Mouse (Mus musculus): ENCODE data around the gene Exoc2. TPM values are rescaled to one million over a fixed set of nuclear protein-coding genes. Genes with fewer than 3 reads are reported as not detected.

The Exoc2 gene
- polyA plus RNA-seq, 1 experiment from 2014 or later = 31.1 TPM

GRCm38 (mm10) chr13:30911931-30912625, 61.8 kb downstream of the Exoc2 start:
- no peak for DNase-seq (ENCODE audit: low spot score)
- Histone ChIP-seq H3K4me1 (peaks cover 6% of the 10 kb centered on the region), H3K4me3 (no peak overlapping the region), H3K27ac (no peak overlapping the region), H3K27me3 (ENCODE audit: low read depth, poor library complexity, severe bottlenecking) (no peaks in the 10 kb centered on the region), H3K36me3 (no peaks in the 10 kb centered on the region), H3K9me3 (replicated peaks) (no peaks in the 10 kb centered on the region)
- WGBS = 84% methylated on average over 5 of the region's 5 CpGs

GRCm38 (mm10) chr13:30910889-30911288, 63.0 kb downstream of the Exoc2 start:
- Histone ChIP-seq H3K4me1 (peaks cover 6% of the 10 kb centered on the region), H3K27ac (no peak overlapping the region), H3K27me3 (ENCODE audit: low read depth, poor library complexity, severe bottlenecking) (no peaks in the 10 kb centered on the region), H3K4me3 (no peak overlapping the region), H3K9me3 (replicated peaks) (no peaks in the 10 kb centered on the region), H3K36me3 (no peaks in the 10 kb centered on the region)
- no peak for DNase-seq (ENCODE audit: low spot score)
- 86% methylated on average over 5 of the region's 5 CpGs for WGBS

- Histone ChIP-seq H3K4me1 (peaks cover 9% of the 10 kb centered on the region), H3K27me3 (ENCODE audit: low read depth, poor library complexity, severe bottlenecking) (no peaks in the 10 kb centered on the region), H3K27ac (no peak overlapping the region), H3K4me3 (no peak overlapping the region), H3K36me3 (peaks cover 15% of the 10 kb centered on the region), H3K9me3 (replicated peaks) (no peaks in the 10 kb centered on the region)
- WGBS = 35% methylated on average over 2 of the region's 2 CpGs
- no peak for DNase-seq (ENCODE audit: low spot score)
Observed at GRCm38 (mm10) chr13:30902286-30902685, 71.6 kb downstream of the Exoc2 start.

GRCm38 (mm10) chr13:30901387-30902041, 72.4 kb downstream of the Exoc2 start:
- Histone ChIP-seq H3K27me3 (ENCODE audit: low read depth, poor library complexity, severe bottlenecking) (no peaks in the 10 kb centered on the region), H3K9me3 (replicated peaks) (no peaks in the 10 kb centered on the region), H3K27ac (no peak overlapping the region), H3K4me1 (peaks cover 9% of the 10 kb centered on the region), H3K4me3 (no peak overlapping the region), H3K36me3 (peaks cover 15% of the 10 kb centered on the region)
- no peak for DNase-seq (ENCODE audit: low spot score)
- WGBS = 89% methylated on average over 7 of the region's 7 CpGs

GRCm38 (mm10) chr13:30894015-30894634, 79.8 kb downstream of the Exoc2 start:
- no peak for DNase-seq (ENCODE audit: low spot score)
- Histone ChIP-seq H3K4me3 (no peak overlapping the region), H3K36me3 (peaks cover 11% of the 10 kb centered on the region; the same call in 1 of the 2 replicates), H3K27me3 (ENCODE audit: low read depth, poor library complexity, severe bottlenecking) (no peaks in the 10 kb centered on the region), H3K9me3 (replicated peaks) (no peaks in the 10 kb centered on the region), H3K27ac (no peak overlapping the region), H3K4me1 (no peaks in the 10 kb centered on the region)
- 63% methylated on average over 6 of the region's 6 CpGs for WGBS

GRCm38 (mm10) chr13:30892315-30892714, 81.6 kb downstream of the Exoc2 start:
- Histone ChIP-seq H3K4me3 (no peak overlapping the region), H3K27ac (no peak overlapping the region), H3K9me3 (replicated peaks) (no peaks in the 10 kb centered on the region), H3K4me1 (no peaks in the 10 kb centered on the region), H3K27me3 (ENCODE audit: low read depth, poor library complexity, severe bottlenecking) (no peaks in the 10 kb centered on the region), H3K36me3 (peaks cover 11% of the 10 kb centered on the region; the same call in 1 of the 2 replicates)
- 59% methylated on average over 4 of the region's 4 CpGs for WGBS
- DNase-seq (ENCODE audit: low spot score) = no peak

- WGBS = 79% methylated on average over 5 of the region's 5 CpGs
- no peaks in the 10 kb centered on the region for H3K27me3 ChIP-seq (ENCODE audit: low read depth, poor library complexity, severe bottlenecking)
- H3K4me1 ChIP-seq = no peaks in the 10 kb centered on the region
- H3K9me3 ChIP-seq (replicated peaks) = no peaks in the 10 kb centered on the region
- no peak for DNase-seq (ENCODE audit: low spot score)
- H3K4me3 ChIP-seq = no peak overlapping the region
- peaks cover 11% of the 10 kb centered on the region; the same call in 1 of the 2 replicates for H3K36me3 ChIP-seq
- H3K27ac ChIP-seq = no peak overlapping the region
Observed at GRCm38 (mm10) chr13:30891223-30891622, 82.7 kb downstream of the Exoc2 start.

- Histone ChIP-seq H3K27me3 (ENCODE audit: low read depth, poor library complexity, severe bottlenecking) (no peaks in the 10 kb centered on the region), H3K4me3 (no peak overlapping the region), H3K9me3 (replicated peaks) (no peaks in the 10 kb centered on the region), H3K4me1 (no peaks in the 10 kb centered on the region), H3K36me3 (peaks cover 15% of the 10 kb centered on the region), H3K27ac (no peak overlapping the region)
- WGBS = 10% methylated on average over 3 of the region's 3 CpGs
- DNase-seq (ENCODE audit: low spot score) = peak; percentile 83
Observed at GRCm38 (mm10) chr13:30888480-30888879, 85.4 kb downstream of the Exoc2 start.

GRCm38 (mm10) chr13:30880310-30880709, 93.6 kb downstream of the Exoc2 start:
- WGBS = 92% methylated on average over 5 of the region's 5 CpGs
- Histone ChIP-seq H3K27ac (no peak overlapping the region), H3K36me3 (peaks cover 20% of the 10 kb centered on the region), H3K27me3 (ENCODE audit: low read depth, poor library complexity, severe bottlenecking) (no peaks in the 10 kb centered on the region), H3K4me3 (no peak overlapping the region), H3K9me3 (replicated peaks) (no peaks in the 10 kb centered on the region), H3K4me1 (no peaks in the 10 kb centered on the region)
- no peak for DNase-seq (ENCODE audit: low spot score)

- no peak for DNase-seq (ENCODE audit: low spot score)
Observed at GRCm38 (mm10) chr13:30879871-30880270, 94.0 kb downstream of the Exoc2 start.

GRCm38 (mm10) chr13:30875825-30876224, 98.1 kb downstream of the Exoc2 start:
- H3K4me1 ChIP-seq = no peaks in the 10 kb centered on the region
- no peak for DNase-seq (ENCODE audit: low spot score)
- H3K27ac ChIP-seq = no peak overlapping the region
- H3K27me3 ChIP-seq (ENCODE audit: low read depth, poor library complexity, severe bottlenecking) = no peaks in the 10 kb centered on the region
- no peak overlapping the region for H3K4me3 ChIP-seq
- H3K9me3 ChIP-seq (replicated peaks) = no peaks in the 10 kb centered on the region
- peaks cover 34% of the 10 kb centered on the region for H3K36me3 ChIP-seq
- WGBS = 92% methylated on average over 3 of the region's 3 CpGs

More at GRCm38 (mm10) chr13:30879871-30880270, 94.0 kb downstream of the Exoc2 start:
- Histone ChIP-seq H3K4me3 (no peak overlapping the region), H3K4me1 (no peaks in the 10 kb centered on the region), H3K9me3 (replicated peaks) (no peaks in the 10 kb centered on the region), H3K36me3 (peaks cover 17% of the 10 kb centered on the region), H3K27ac (no peak overlapping the region), H3K27me3 (ENCODE audit: low read depth, poor library complexity, severe bottlenecking) (no peaks in the 10 kb centered on the region)
- 86% methylated on average over 1 of the region's 1 CpGs for WGBS

- no peaks in the 10 kb centered on the region for H3K4me1 ChIP-seq
- peaks cover 41% of the 10 kb centered on the region for H3K36me3 ChIP-seq
- H3K4me3 ChIP-seq = no peak overlapping the region
- WGBS = 73% methylated on average over 1 of the region's 1 CpGs
- H3K27ac ChIP-seq = no peak overlapping the region
- H3K27me3 ChIP-seq (ENCODE audit: low read depth, poor library complexity, severe bottlenecking) = no peaks in the 10 kb centered on the region
- H3K9me3 ChIP-seq (replicated peaks) = no peaks in the 10 kb centered on the region
- no peak for DNase-seq (ENCODE audit: low spot score)
Observed at GRCm38 (mm10) chr13:30873472-30873871, 100.4 kb downstream of the Exoc2 start.

- Histone ChIP-seq H3K36me3 (peaks cover 30% of the 10 kb centered on the region), H3K9me3 (replicated peaks) (no peaks in the 10 kb centered on the region), H3K4me1 (no peaks in the 10 kb centered on the region), H3K4me3 (no peak overlapping the region), H3K27me3 (ENCODE audit: low read depth, poor library complexity, severe bottlenecking) (no peaks in the 10 kb centered on the region), H3K27ac (no peak overlapping the region)
- DNase-seq (ENCODE audit: low spot score) = no peak
Observed at GRCm38 (mm10) chr13:30865486-30865885, 108.4 kb downstream of the Exoc2 start.

Measured in limb, embryonic 10.5 days (tissue).